Mouse (Mus musculus): ENCODE measurements around the gene Myof.

- TF ChIP-seq CTCF (conservative IDR thresholded peaks at IDR 0.05; ENCODE audit: insufficient read depth, insufficient read length, low read depth, low read length) (peak; percentile 66), POLR2A (IDR thresholded peaks at IDR 0.05; ENCODE audit: low read depth, low read length) (no peak)
These were observed 43.7 kb upstream of the Myof start for GRCm38 (mm10) chr19:38086948-38087551.

Measured in kidney, adult 2 months (tissue).